Comparison of ENCODE assay signal across 8 mouse cellular contexts in genomic region chr11:115714491-115714890, GRCm38 (mm10). TPM values are rescaled to one million over a fixed set of nuclear protein-coding genes. Genes with fewer than 3 reads are reported as not detected.
DNase-seq lines count a peak whose midpoint lies in the region; TF ChIP-seq lines count a peak whose summit lies in the region.

No protein-coding gene starts in this region.

- no peak overlapping the region for H3K4me3 ChIP-seq in testis, adult 2 months (ENCODE audit: control insufficient read depth, low read depth, low read length)

- TF ChIP-seq POLR2A in testis, adult 2 months (IDR thresholded peaks at IDR 0.05; ENCODE audit: control insufficient read depth, low read depth, low read length): no peak

- peak; percentile 31; the same call in 1 of the 2 replicates for TF ChIP-seq CTCF in testis, adult 2 months (IDR thresholded peaks at IDR 0.05; ENCODE audit: control insufficient read depth, insufficient read depth, insufficient replicate concordance, low read depth, low read length)

- DNase-seq in gastrocnemius, adult 18-20 months (ENCODE audit: low spot score): peak; percentile 66
- DNase-seq in gastrocnemius, postnatal 25 days: no peak
- no peak for DNase-seq in testis, postnatal 14 days (ENCODE audit: low spot score)
- peak; percentile 80 to 84 for DNase-seq in cerebellum, postnatal 25 days
- DNase-seq in kidney, postnatal 4 days: peak; percentile 65 to 74
- DNase-seq in naive thymus-derived CD4-positive, alpha-beta T cell, adult 2 months (ENCODE audit: low read depth): peak; percentile 82
- DNase-seq in yolk sac, embryonic 10.5 days (ENCODE audit: low spot score): peak; percentile 42

- H3K27ac ChIP-seq in testis, adult 2 months (ENCODE audit: control insufficient read depth, insufficient read depth, low read depth, low read length): no peak overlapping the region

- H3K36me3 ChIP-seq in testis, adult 2 months (ENCODE audit: control insufficient read depth, insufficient read depth, low read length): no peaks in the 10 kb centered on the region

- 0 out of 2 replicates have a peak, but pooled peaks cover under 1% of the 10 kb centered on the region for H3K4me1 ChIP-seq in testis, adult 2 months (ENCODE audit: control insufficient read depth, insufficient read depth, low read length)

- H3K27me3 ChIP-seq in testis, adult 2 months (ENCODE audit: control insufficient read depth, insufficient read depth, low read length): no peaks in the 10 kb centered on the region

RNA-seq across cellular contexts. Expression of gene Grb2, which starts 6.1 kb away (rescaled TPM):
- 10 to 100 TPM; 63.9 to 66.6 TPM for total RNA-seq in gastrocnemius, adult 18-20 months (2021)
- total RNA-seq in gastrocnemius, postnatal 25 days (2021): 10 to 100 TPM; 56.5 to 58.2 TPM
- polyA plus RNA-seq in testis, adult 2 months (2012; rRNA removed): 7.7 TPM in 2 replicates

RNA-seq across cellular contexts. Expression of gene Tmem94, which starts 50.7 kb away (rescaled TPM):
- 10 to 100 TPM; 85.1 to 88.2 TPM for total RNA-seq in gastrocnemius, adult 18-20 months (2021)
- total RNA-seq in gastrocnemius, postnatal 25 days (2021): 10 to 100 TPM; 68.5 to 72.2 TPM
- polyA plus RNA-seq in testis, adult 2 months (2012; rRNA removed): 80.1 and 91.5 TPM in 2 replicates

Comparison
In these comparisons a context has a peak if more than half of its experiments do, and no peak if none do; other contexts are left out.
1. DNase-seq: peak in gastrocnemius, adult 18-20 months (single experiment), cerebellum, postnatal 25 days (2 of 2), kidney, postnatal 4 days (2 of 2), naive thymus-derived CD4-positive, alpha-beta T cell, adult 2 months (single experiment) and yolk sac, embryonic 10.5 days (single experiment); none in gastrocnemius, postnatal 25 days (single experiment) and testis, postnatal 14 days (single experiment).